Mouse (Mus musculus) liver, embryonic 14.5 days (tissue): ENCODE measurements around the gene Tmem235.

Experiments used
- CTCF ChIP-seq: IDR thresholded peaks from 2 replicates; pipeline ENCODE4 v1.5.1; 2016; ENCODE audit warnings: antibody characterized with exemption, low read depth, control low read depth
- EP300 ChIP-seq: IDR thresholded peaks from 2 replicates; pipeline ENCODE4 v1.6.1; 2016; ENCODE audit warnings: antibody characterized with exemption, low read depth

DNA sequence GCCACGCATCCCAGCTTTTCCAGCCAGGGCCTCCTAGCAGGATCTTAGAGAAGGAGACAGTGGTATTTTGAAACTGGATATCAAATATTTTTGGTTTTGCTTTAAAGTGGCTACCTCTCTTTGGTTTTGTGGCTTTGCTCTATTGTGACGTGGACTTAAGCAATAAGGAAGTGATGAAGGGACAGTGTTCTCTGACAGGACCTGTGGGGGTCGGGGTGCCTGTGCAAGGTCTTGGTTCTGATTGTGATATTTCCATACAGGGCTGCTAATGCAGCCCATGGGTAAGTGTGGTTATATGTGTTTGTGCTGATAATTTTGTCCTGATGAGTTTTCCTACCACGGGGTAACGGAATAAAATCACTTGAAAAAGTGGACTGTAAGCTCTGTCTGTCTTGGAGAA, 5.2 kb upstream of the Tmem235 start:
- no peak for TF ChIP-seq CTCF
- no peak for TF ChIP-seq EP300
